Comparison of ENCODE assay signal across 11 mouse cellular contexts in the genomic region with DNA sequence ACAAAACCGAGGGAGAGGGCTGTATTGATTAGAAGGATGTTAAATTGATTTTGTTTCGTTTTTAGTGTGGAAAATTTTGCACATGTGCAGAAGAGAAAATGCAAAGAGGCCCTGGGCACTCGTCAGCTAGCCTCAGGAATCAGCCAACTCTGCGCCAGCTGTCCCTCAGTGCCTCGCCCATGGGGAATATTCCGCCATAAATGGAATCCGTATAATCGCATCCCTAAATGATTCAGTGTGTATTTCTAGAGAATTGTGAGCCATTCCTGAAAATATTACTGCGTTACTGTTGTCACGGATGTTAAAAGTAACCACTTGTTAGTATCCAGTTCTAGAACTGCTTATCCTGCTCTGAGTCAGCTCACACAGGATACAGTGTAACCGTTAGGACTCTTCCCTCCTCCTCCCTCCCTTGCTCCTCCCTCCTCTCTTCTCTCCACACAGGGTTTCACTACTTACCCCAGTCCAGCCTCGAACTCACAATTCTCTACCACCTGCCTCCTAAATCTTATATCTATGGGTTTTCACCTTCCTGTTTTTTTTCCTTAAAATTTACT. TPM values are rescaled to one million over a fixed set of nuclear protein-coding genes. Genes with fewer than 3 reads are reported as not detected.
A peak's percentile ranks its signal among the peaks of the same experiment; 100 is the strongest.
DNase-seq lines count a peak whose midpoint lies in the region; ATAC-seq and TF ChIP-seq lines count a peak whose summit lies in the region.
"Had no signal": no experiment of that assay in that cellular context is flagged by ENCODE, and none has a peak within 500 bp of the region (broad histone marks: within the 10 kb centered on the region; RNA-seq: fewer than 3 reads in every experiment).

No protein-coding gene starts in this region.

- no peaks in the 10 kb centered on the region for H3K9me3 ChIP-seq in forebrain, embryonic 16.5 days (ENCODE audit: control insufficient read depth, low read length)
- no peaks in the 10 kb centered on the region for H3K9me3 ChIP-seq in forebrain, embryonic 13.5 days (replicated peaks)
- H3K9me3 ChIP-seq in midbrain, embryonic 16.5 days (replicated peaks; ENCODE audit: control insufficient read depth, low read length, poor library complexity, severe bottlenecking): no peaks in the 10 kb centered on the region
- H3K9me3 ChIP-seq in midbrain, embryonic 14.5 days (ENCODE audit: control insufficient read depth, low read length): no peaks in the 10 kb centered on the region
- no peaks in the 10 kb centered on the region for H3K9me3 ChIP-seq in neural tube, embryonic 13.5 days
- no peaks in the 10 kb centered on the region for H3K9me3 ChIP-seq in heart, embryonic 10.5 days
- H3K9me3 ChIP-seq in heart, embryonic 12.5 days (replicated peaks): no peaks in the 10 kb centered on the region

- no peaks in the 10 kb centered on the region for H3K27me3 ChIP-seq in forebrain, embryonic 16.5 days (replicated peaks; ENCODE audit: control insufficient read depth, insufficient read depth, low read length)
- no peaks in the 10 kb centered on the region for H3K27me3 ChIP-seq in forebrain, embryonic 13.5 days
- no peaks in the 10 kb centered on the region for H3K27me3 ChIP-seq in midbrain, embryonic 16.5 days (ENCODE audit: control insufficient read depth, insufficient read depth, low read depth, low read length)
- H3K27me3 ChIP-seq in midbrain, embryonic 14.5 days (ENCODE audit: control insufficient read depth, insufficient read depth, low read length): no peaks in the 10 kb centered on the region
- no peaks in the 10 kb centered on the region for H3K27me3 ChIP-seq in neural tube, embryonic 13.5 days
- no peaks in the 10 kb centered on the region for H3K27me3 ChIP-seq in heart, embryonic 10.5 days (ENCODE audit: insufficient read depth, poor library complexity, severe bottlenecking)
- H3K27me3 ChIP-seq in heart, embryonic 12.5 days (replicated peaks): no peaks in the 10 kb centered on the region

- 72% methylated on average over 12 of the region's 12 CpGs for WGBS in forebrain, embryonic 16.5 days
- WGBS in forebrain, embryonic 13.5 days: 81% methylated on average over 12 of the region's 12 CpGs
- WGBS in midbrain, embryonic 16.5 days: 76% methylated on average over 12 of the region's 12 CpGs
- WGBS in midbrain, embryonic 14.5 days: 65% methylated on average over 12 of the region's 12 CpGs
- WGBS in neural tube, embryonic 13.5 days: 60% methylated on average over 12 of the region's 12 CpGs
- 76% methylated on average over 12 of the region's 12 CpGs for WGBS in heart, embryonic 10.5 days
- WGBS in heart, embryonic 12.5 days: 73% methylated on average over 12 of the region's 12 CpGs

- no peaks in the 10 kb centered on the region for H3K36me3 ChIP-seq in forebrain, embryonic 16.5 days (ENCODE audit: control insufficient read depth, insufficient read depth)
- no peaks in the 10 kb centered on the region for H3K36me3 ChIP-seq in forebrain, embryonic 13.5 days (ENCODE audit: poor library complexity, severe bottlenecking)
- no peaks in the 10 kb centered on the region for H3K36me3 ChIP-seq in midbrain, embryonic 16.5 days (ENCODE audit: control insufficient read depth, insufficient read depth, low read length)
- no peaks in the 10 kb centered on the region for H3K36me3 ChIP-seq in midbrain, embryonic 14.5 days (ENCODE audit: control insufficient read depth, insufficient read depth, low read length)
- H3K36me3 ChIP-seq in neural tube, embryonic 13.5 days: no peaks in the 10 kb centered on the region
- H3K36me3 ChIP-seq in heart, embryonic 10.5 days: no peaks in the 10 kb centered on the region
- no peaks in the 10 kb centered on the region for H3K36me3 ChIP-seq in heart, embryonic 12.5 days

- H3K4me3 ChIP-seq in forebrain, embryonic 16.5 days (replicated peaks; ENCODE audit: low read length): no peak overlapping the region
- no peak overlapping the region for H3K4me3 ChIP-seq in forebrain, embryonic 13.5 days
- H3K4me3 ChIP-seq in midbrain, embryonic 16.5 days (ENCODE audit: low read depth, low read length): no peak overlapping the region
- H3K4me3 ChIP-seq in midbrain, embryonic 14.5 days (replicated peaks; ENCODE audit: low read depth, low read length): no peak overlapping the region
- peak overlapping the region; percentile 34; the same call in 1 of the 2 replicates for H3K4me3 ChIP-seq in cortical plate, adult 2 months (ENCODE audit: insufficient read depth, low read length)
- no peak overlapping the region for H3K4me3 ChIP-seq in neural tube, embryonic 13.5 days
- no peak overlapping the region for H3K4me3 ChIP-seq in heart, embryonic 10.5 days
- H3K4me3 ChIP-seq in heart, embryonic 12.5 days: no peak overlapping the region

- peaks cover 4% of the 10 kb centered on the region; the same call in 1 of the 2 replicates for H3K4me1 ChIP-seq in forebrain, embryonic 16.5 days (replicated peaks; ENCODE audit: control insufficient read depth, insufficient read depth, low read length)
- peaks cover 4% of the 10 kb centered on the region; the same call in 1 of the 2 replicates for H3K4me1 ChIP-seq in forebrain, embryonic 13.5 days
- no peaks in the 10 kb centered on the region for H3K4me1 ChIP-seq in midbrain, embryonic 16.5 days (ENCODE audit: control insufficient read depth, insufficient read depth, low read length)
- 0 out of 2 replicates have a peak, but pooled peaks cover 3% of the 10 kb centered on the region for H3K4me1 ChIP-seq in midbrain, embryonic 14.5 days (ENCODE audit: control insufficient read depth, insufficient read depth, low read length)
- peaks cover 2% of the 10 kb centered on the region; the same call in 1 of the 2 replicates for H3K4me1 ChIP-seq in cortical plate, adult 2 months (ENCODE audit: control insufficient read depth, insufficient read depth, low read length)
- peaks cover 15% of the 10 kb centered on the region for H3K4me1 ChIP-seq in neural tube, embryonic 13.5 days (replicated peaks)
- H3K4me1 ChIP-seq in heart, embryonic 10.5 days: no peaks in the 10 kb centered on the region
- H3K4me1 ChIP-seq in heart, embryonic 12.5 days (replicated peaks): no peaks in the 10 kb centered on the region

- H3K4me2 ChIP-seq in forebrain, embryonic 16.5 days (ENCODE audit: low read length): peak overlapping the region; percentile 13; the same call in 1 of the 2 replicates
- H3K4me2 ChIP-seq in forebrain, embryonic 13.5 days: no peak overlapping the region
- H3K4me2 ChIP-seq in midbrain, embryonic 16.5 days (ENCODE audit: low read length): peak overlapping the region; percentile 16
- H3K4me2 ChIP-seq in midbrain, embryonic 14.5 days (ENCODE audit: low read length): no peak overlapping the region
- peak overlapping the region; percentile 43 for H3K4me2 ChIP-seq in neural tube, embryonic 13.5 days
- H3K4me2 ChIP-seq in heart, embryonic 12.5 days: no peak overlapping the region

- no peak overlapping the region for H3K9ac ChIP-seq in forebrain, embryonic 16.5 days (replicated peaks; ENCODE audit: low read depth, low read length)
- no peak overlapping the region for H3K9ac ChIP-seq in forebrain, embryonic 13.5 days
- H3K9ac ChIP-seq in midbrain, embryonic 16.5 days (ENCODE audit: low read depth, low read length): no peak overlapping the region
- H3K9ac ChIP-seq in midbrain, embryonic 14.5 days (replicated peaks; ENCODE audit: low read length): no peak overlapping the region
- H3K9ac ChIP-seq in neural tube, embryonic 13.5 days: no peak overlapping the region
- H3K9ac ChIP-seq in heart, embryonic 12.5 days: no peak overlapping the region

- H3K27ac ChIP-seq in forebrain, embryonic 16.5 days (ENCODE audit: low read length): no peak overlapping the region
- H3K27ac ChIP-seq in forebrain, embryonic 13.5 days: no peak overlapping the region
- no peak overlapping the region for H3K27ac ChIP-seq in midbrain, embryonic 16.5 days (ENCODE audit: low read length)
- H3K27ac ChIP-seq in midbrain, embryonic 14.5 days (replicated peaks; ENCODE audit: low read depth, low read length): no peak overlapping the region
- no peak overlapping the region for H3K27ac ChIP-seq in cortical plate, adult 2 months (ENCODE audit: insufficient read depth, low read length)
- peak overlapping the region; percentile 79 for H3K27ac ChIP-seq in neural tube, embryonic 13.5 days (replicated peaks)
- no peak overlapping the region for H3K27ac ChIP-seq in heart, embryonic 10.5 days
- no peak overlapping the region for H3K27ac ChIP-seq in heart, embryonic 12.5 days (ENCODE audit: poor library complexity, severe bottlenecking)

- ATAC-seq in forebrain, embryonic 16.5 days: no peak
- no peak for ATAC-seq in forebrain, embryonic 13.5 days
- no peak for ATAC-seq in midbrain, embryonic 16.5 days
- ATAC-seq in midbrain, embryonic 14.5 days (ENCODE audit: low FRiP score, low TSS enrichment): no peak
- ATAC-seq in neural tube, embryonic 13.5 days (ENCODE audit: low read depth): no peak
- ATAC-seq in heart, embryonic 12.5 days (ENCODE audit: insufficient number of reproducible peaks, low FRiP score): no peak

- no peak for DNase-seq in midbrain, embryonic 14.5 days
- no peak for DNase-seq in heart, embryonic 10.5 days (ENCODE audit: low spot score)
- DNase-seq: adrenal gland, postnatal 14 days; heart, postnatal 14 days; kidney, adult 11 months had no signal

- no peak for TF ChIP-seq POLR2A in cortical plate, adult 2 months (IDR thresholded peaks at IDR 0.05; ENCODE audit: extremely low read depth, insufficient read depth, low read length)

- TF ChIP-seq CTCF in cortical plate, adult 2 months (IDR thresholded peaks at IDR 0.05; ENCODE audit: extremely low read depth, insufficient read depth, low read length): no peak

RNA-seq across cellular contexts. Expression of a gene that starts 16.2 kb away (rescaled TPM):
- 9.5 and 9.9 TPM in 2 replicates for polyA plus RNA-seq in forebrain, embryonic 16.5 days (2015; fragmentation: Nextera tagmentation; extraction: Ambion mirVana)
- polyA plus RNA-seq in forebrain, embryonic 13.5 days (2015; fragmentation: Nextera tagmentation; extraction: Ambion mirVana): 10.1 and 10.6 TPM in 2 replicates
- polyA plus RNA-seq in midbrain, embryonic 16.5 days (2015; fragmentation: Nextera tagmentation; extraction: Ambion mirVana): 10.3 and 11.5 TPM in 2 replicates
- polyA plus RNA-seq in midbrain, embryonic 14.5 days (2014; fragmentation: Nextera tagmentation; extraction: Ambion mirVana): 10.7 and 12.3 TPM in 2 replicates
- polyA plus RNA-seq in cortical plate, adult 2 months (2012; rRNA removed): 8.9 and 9.4 TPM in 2 replicates
- polyA plus RNA-seq in neural tube, embryonic 13.5 days (2015; fragmentation: Nextera tagmentation; extraction: Ambion mirVana): 9.7 and 10.4 TPM in 2 replicates
- polyA plus RNA-seq in heart, embryonic 10.5 days (2016; fragmentation: Nextera tagmentation; extraction: Ambion mirVana): 8.1 and 10.5 TPM in 2 replicates
- 8.9 and 9.2 TPM in 2 replicates for polyA plus RNA-seq in heart, embryonic 12.5 days (2016; fragmentation: Nextera tagmentation; extraction: Ambion mirVana)

Comparison
In these comparisons a context has a peak if more than half of its experiments do, and no peak if none do; other contexts are left out.
1. H3K4me2 ChIP-seq: peak in forebrain, embryonic 16.5 days (single experiment), midbrain, embryonic 16.5 days (single experiment) and neural tube, embryonic 13.5 days (single experiment); none in forebrain, embryonic 13.5 days (single experiment), midbrain, embryonic 14.5 days (single experiment) and heart, embryonic 12.5 days (single experiment).